Mouse (Mus musculus) liver, embryonic 14.5 days (tissue): ENCODE data around the gene Acat2.
"Not testable (repeated sequence)": the region's sequence is repeated elsewhere in the genome, so short reads cannot be mapped to it uniquely, and the experiment has no call there.

Experiments used
- CTCF ChIP-seq: IDR thresholded peaks from 2 replicates; pipeline ENCODE4 v1.5.1; 2016; ENCODE audit warnings: antibody characterized with exemption, low read depth, control low read depth
- EP300 ChIP-seq: IDR thresholded peaks from 2 replicates; pipeline ENCODE4 v1.6.1; 2016; ENCODE audit warnings: antibody characterized with exemption, low read depth

GRCm38 (mm10) chr17:12898607-12899006 lies 61.9 kb downstream of the Acat2 start:
- not testable (repeated sequence) for TF ChIP-seq CTCF, EP300
